Mouse (Mus musculus) cerebellum, postnatal 36 days (tissue): ENCODE results near the gene Slamf6.
"Not testable (repeated sequence)": the region's sequence is repeated elsewhere in the genome, so short reads cannot be mapped to it uniquely, and the experiment has no call there.

ENCODE experiments used
- DNase-seq, 2 experiments: peaks; one replicate each; pipeline ENCODE4 v3.0.0; 2021 to 2022; ENCODE audit warnings: mixed read lengths in 2 of 2

Slamf6 gene

GRCm38 (mm10) chr1:171917305-171918039, at the start of gene Slamf6:
Slamf6 (plus strand) TSS chr1:171917515.
- no peak for DNase-seq

GRCm38 (mm10) chr1:171886989-171887388, 30.3 kb upstream of the Slamf6 start:
- DNase-seq, result no peak

GRCm38 (mm10) chr1:171895364-171895763, 22.0 kb upstream of the Slamf6 start, which contains the start of gene Gm10521:
Gm10521 (plus strand) TSS chr1:171895664.
- not testable (repeated sequence) for DNase-seq

GRCm38 (mm10) chr1:171904011-171904410, 13.3 kb upstream of the Slamf6 start:
- DNase-seq, result no peak

GRCm38 (mm10) chr1:171915638-171916458, 1.5 kb upstream of the Slamf6 start:
- no peak for DNase-seq

GRCm38 (mm10) chr1:171918136-171918920, 1.0 kb downstream of the Slamf6 start:
- no peak for DNase-seq

- no peak for DNase-seq
These were observed 1.9 kb downstream of the Slamf6 start for GRCm38 (mm10) chr1:171919193-171919592.

GRCm38 (mm10) chr1:171919901-171920510, 2.7 kb downstream of the Slamf6 start:
- no peak for DNase-seq

- DNase-seq, result no peak
These were observed 3.8 kb downstream of the Slamf6 start for GRCm38 (mm10) chr1:171920989-171921621.

GRCm38 (mm10) chr1:171921641-171922040, 4.3 kb downstream of the Slamf6 start:
- no peak for DNase-seq

GRCm38 (mm10) chr1:171922844-171923243, 5.5 kb downstream of the Slamf6 start:
- no peak for DNase-seq

GRCm38 (mm10) chr1:171924900-171925299, 7.6 kb downstream of the Slamf6 start:
- no peak for DNase-seq

- no peak for DNase-seq
These were observed 16.5 kb downstream of the Slamf6 start for GRCm38 (mm10) chr1:171933851-171934250.

- DNase-seq, result no peak
These were observed 21.9 kb downstream of the Slamf6 start for GRCm38 (mm10) chr1:171938952-171939948.

- no peak for DNase-seq
These were observed 23.3 kb downstream of the Slamf6 start for GRCm38 (mm10) chr1:171940626-171941025.

- no peak for DNase-seq
These were observed 29.2 kb downstream of the Slamf6 start for GRCm38 (mm10) chr1:171946447-171946995.

- DNase-seq, result no peak
These were observed 31.0 kb downstream of the Slamf6 start for GRCm38 (mm10) chr1:171948161-171948945.

GRCm38 (mm10) chr1:171948946-171949508, 31.7 kb downstream of the Slamf6 start:
- DNase-seq, result no peak

- no peak for DNase-seq
These were observed 37.8 kb downstream of the Slamf6 start for GRCm38 (mm10) chr1:171955071-171955470.
